In the genomic region with DNA sequence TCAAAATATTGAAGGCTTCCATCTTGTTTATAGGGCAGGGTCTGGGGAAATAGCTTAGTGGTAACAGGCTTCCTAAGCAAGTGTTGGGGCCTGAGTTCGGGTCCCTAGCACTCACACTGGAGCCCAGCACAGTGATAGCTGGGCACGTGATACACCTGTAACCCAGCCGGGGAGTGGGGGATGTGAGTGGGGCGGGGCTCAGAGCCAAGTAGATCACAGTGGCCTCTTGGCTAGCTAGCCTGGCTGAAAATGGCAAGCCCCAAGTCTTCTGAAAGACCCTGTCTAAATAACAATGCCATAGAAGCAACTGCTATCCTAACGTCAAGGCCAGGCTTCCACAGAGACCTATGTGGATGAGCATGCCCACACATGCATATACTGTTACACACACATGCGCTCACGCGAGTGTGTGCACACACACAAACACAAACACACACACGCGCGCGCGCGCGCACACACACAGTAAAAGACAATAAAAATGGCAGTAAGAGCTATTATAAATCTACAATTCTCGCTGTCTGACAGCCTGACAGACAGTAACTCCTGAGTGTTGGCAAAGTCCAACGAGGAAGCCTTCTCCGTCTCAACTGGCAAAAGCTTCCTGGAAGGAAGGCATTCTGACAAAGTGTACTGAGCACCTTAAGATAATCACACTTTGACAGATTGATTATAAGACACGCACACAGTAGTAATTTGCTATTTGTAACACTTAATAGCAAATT, we compare ENCODE assay signal across 12 mouse cellular contexts.
"Had no signal": no experiment of that assay in that cellular context is flagged by ENCODE, and none has a peak within 500 bp of the region (broad histone marks: within the 10 kb centered on the region; RNA-seq: fewer than 3 reads in every experiment).

No protein-coding gene starts in this region.

- H3K36me3 ChIP-seq: limb, embryonic 15.5 days; liver, embryonic 12.5 days; midbrain, embryonic 12.5 days had no signal

- H3K4me1 ChIP-seq: midbrain, embryonic 12.5 days had no signal

- H3K9ac ChIP-seq: limb, embryonic 15.5 days; liver, embryonic 12.5 days; lung, embryonic 14.5 days; midbrain, embryonic 12.5 days had no signal

- H3K4me2 ChIP-seq: limb, embryonic 15.5 days; liver, embryonic 12.5 days; lung, embryonic 14.5 days; midbrain, embryonic 12.5 days had no signal

- ATAC-seq: liver, embryonic 12.5 days; midbrain, embryonic 16.5 days had no signal

- H3K9me3 ChIP-seq: limb, embryonic 15.5 days; liver, embryonic 12.5 days; midbrain, embryonic 12.5 days had no signal

- H3K27me3 ChIP-seq: limb, embryonic 15.5 days; liver, embryonic 12.5 days; midbrain, embryonic 12.5 days had no signal

- H3K27ac ChIP-seq: limb, embryonic 15.5 days; liver, embryonic 12.5 days; midbrain, embryonic 12.5 days; stomach, postnatal 0 days had no signal

- H3K4me3 ChIP-seq: limb, embryonic 15.5 days; liver, embryonic 12.5 days; midbrain, embryonic 12.5 days had no signal

- DNase-seq: kidney, adult 8-10 months; kidney, postnatal 25 days; lung, embryonic 14.5 days; lung, postnatal 14 days; right cerebral cortex, adult 18-20 months; right cerebral cortex, postnatal 25 days; thymus, postnatal 4 days had no signal
